Mouse (Mus musculus): ENCODE measurements at regions not wholly inside any gene's neighbourhood (a gene's known extent, or its start where the extent isn't known, plus 50 kb on each side); places are given as distances from the start of the nearest gene placed in this dataset.

DNA sequence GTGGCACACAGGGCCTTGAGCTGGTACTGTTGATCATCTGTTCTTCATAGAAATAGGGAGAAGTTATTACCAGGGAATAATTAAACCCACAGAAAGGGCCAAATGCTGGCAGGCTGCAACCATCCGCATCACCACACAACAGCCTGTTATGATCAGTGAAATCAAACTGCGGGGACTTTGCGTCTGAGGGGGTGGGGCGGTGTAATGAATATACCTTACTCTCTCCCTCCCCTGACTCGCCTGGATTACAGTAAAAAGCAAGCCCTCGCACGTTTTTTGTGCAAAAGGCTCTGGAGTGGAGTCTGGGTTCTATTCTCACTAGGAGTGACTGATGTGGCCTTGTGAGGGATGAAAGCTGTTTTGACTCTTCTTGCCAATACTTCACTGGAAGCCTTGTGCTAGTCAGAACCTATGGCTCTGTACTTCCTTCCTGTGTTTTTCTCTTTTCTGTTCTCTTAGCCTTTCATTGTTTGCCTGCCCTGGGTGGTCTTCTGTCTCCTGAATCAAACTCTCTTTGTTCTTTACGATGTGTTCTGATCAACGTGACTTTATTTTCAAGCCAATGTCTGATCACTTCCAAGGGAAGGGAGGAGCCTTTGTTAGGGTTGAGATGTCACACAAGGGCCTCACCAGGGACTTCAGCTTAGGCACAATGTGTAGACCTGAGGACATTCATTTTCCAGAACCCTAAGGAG is 172.4 kb downstream of the Dact1 start:
- no peak for DNase-seq (ENCODE audit: low spot score)

DNA sequence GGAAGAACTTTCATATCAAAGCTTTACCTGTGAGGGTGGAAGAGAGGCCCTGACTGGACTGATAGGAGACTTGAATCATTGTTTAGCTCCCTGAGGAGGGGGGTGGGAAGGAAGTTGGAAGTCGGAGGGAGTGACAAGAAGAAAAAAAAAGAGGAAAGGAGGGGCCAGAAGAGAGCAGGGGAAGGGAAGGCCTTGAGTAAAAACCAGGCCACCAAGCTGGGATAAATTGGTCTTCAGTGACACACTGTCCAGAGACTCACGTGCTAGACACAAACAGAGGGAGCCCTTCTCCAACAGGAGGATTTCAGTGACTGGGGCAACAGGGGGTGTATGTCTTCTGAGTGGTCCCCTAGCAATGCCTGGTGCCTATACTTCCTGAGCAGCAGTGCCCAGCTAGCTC is 172.9 kb downstream of the Dact1 start:
- no peak for DNase-seq (ENCODE audit: low spot score)

DNA sequence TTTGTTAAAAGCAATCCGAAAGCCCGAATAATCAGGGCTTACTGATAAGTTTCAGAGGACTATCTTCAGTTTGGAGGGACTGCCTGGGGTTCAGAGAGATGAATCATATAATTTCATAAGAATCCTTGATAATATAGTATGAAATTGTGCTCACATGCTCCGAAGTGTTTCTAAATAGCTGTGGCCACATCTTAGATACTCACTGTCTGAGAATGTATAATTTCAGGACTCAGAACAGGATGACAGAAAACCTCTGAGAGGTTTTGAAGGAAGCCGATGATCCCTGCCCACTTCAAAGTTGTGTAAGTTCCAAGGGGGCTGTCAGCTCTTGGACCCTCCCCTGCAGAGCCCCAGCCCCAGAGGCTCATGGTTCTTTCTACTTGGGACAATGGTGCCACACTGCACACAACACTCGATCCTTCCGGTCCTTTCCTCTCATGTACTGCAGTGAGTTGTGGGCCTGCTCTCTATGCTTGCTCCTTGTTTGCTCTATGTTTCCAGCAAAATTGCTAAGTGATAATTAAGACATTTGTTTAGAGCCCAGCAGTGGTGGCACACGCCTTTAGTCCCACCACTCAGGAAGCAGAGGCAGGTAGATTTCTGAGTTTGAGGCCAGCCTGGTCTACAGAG is 174.0 kb downstream of the Dact1 start:
- no peak for DNase-seq (ENCODE audit: low spot score)

DNA sequence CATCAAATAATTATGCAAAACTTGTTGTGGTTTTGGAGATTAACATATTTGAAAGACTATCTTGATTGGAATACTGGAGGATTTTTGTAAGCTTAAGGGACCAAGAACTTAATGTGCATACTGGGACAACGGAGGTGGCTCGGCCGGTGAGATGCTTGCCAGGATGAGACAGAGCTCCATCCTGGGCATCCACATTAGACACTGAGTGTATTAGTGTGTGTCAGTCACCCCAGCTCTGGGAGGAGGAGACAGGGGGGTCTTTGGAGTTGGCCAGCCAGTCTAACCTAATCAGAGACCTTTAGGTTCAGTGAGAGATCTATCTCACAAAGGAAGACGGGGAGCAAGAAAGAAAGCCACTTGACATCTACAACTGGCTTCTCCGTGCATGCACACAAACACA is 174.6 kb downstream of the Dact1 start:
- no peak for DNase-seq (ENCODE audit: low spot score)

DNA sequence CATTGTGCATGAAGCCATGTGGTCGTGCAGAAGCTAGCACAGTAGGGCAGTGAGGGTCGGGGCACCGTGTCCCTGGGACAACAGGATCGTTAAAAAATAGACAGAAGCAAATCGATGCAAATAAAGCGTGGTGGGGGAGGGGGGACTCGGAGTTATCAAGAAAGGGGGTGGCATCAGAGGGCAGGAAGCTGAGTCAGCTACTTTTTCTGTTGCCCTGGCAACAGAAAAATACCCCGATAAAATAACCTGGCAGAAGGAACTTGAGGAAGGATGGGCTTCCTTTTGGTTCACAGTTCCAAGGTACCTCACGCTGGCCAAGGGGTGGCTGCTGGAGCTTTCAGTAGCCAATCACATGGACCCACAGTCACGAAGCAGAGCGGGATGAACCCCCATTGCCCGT is 176.4 kb downstream of the Dact1 start:
- DNase-seq (ENCODE audit: low spot score) = no peak

DNA sequence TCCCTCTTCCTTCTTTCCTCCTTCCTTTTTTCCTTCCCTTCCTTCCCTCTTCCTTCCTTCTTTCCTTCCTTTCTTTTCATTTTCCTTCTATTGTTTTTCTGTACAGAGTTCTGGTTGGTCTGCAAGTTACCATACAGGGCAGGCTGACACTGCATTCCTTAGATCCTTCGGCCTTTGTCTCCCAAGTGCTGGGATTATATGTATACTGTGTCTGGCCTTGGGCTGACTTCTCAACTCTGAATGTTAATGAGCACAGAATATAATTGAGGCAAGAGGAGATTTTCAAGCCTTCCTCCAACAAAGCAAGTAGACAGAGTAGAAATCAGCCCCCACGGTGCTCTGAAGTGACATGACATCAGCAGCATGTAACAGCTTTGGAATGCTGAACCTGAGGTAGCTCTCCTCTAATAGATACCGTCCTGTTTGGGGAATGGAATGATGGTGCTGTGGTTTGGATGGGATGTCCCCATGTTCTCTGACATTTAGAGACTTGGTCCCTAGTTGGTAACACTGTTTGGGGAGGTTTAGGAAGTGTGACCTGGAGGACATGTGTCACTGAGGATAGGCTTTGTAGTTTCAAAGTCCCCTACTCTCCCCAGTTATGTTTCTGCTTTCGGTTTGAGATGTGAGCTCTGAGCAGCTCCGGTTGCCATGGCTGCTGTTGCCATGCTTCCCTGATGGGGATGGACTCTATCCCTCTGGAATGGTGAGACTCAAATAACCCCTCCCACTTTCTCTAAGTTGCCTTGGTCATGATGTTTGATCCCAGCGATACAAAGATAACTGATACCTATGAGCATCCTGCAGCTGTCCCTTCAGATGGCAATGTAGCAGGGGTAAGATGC is 178.1 kb downstream of the Dact1 start:
- DNase-seq (ENCODE audit: low spot score) = no peak

DNA sequence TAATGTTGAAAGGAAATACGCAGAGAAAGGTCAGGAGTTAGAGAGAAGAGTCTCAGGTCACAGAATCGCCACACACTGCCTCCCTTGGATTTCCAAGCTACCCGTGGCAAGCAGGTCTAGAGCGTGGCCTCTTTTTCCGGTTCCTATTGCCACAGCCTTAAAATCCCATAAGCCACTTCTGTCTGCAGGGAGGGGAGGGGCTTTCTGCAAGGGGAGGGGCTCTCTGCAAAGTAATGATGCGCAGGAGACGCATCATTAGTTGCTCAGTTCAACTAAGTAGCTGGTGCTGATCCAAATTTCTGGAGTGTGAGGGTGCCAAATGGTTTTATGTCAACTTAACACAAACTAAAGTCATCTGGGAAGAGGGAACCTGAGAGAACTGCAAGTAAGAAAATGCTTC is 179.6 kb downstream of the Dact1 start:
- DNase-seq (ENCODE audit: low spot score) = no peak

DNA sequence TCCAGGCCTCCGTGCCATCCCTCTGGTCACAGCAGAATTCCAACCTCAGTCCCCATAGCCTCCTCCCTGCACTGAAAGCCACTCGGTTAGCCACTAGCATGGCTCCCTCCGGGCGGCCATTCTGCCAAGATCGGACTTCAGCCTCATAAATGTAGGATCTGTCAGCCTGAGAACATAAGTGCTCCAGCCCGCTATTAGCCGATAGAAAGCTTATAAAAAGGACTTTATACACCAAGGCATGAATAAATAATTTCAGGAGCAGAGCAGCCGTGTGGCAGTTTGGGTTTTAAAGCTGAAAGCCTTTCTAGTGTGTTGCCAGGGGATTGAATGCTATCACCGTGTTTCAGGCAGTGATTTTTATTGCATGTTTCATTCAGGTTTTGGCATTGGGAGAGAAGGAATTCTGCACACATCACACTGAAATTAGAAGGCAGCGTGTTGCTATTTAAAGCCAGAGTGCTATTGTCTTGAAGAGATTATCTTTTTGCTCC is 185.2 kb downstream of the Dact1 start:
- no peak for DNase-seq (ENCODE audit: low spot score)

DNA sequence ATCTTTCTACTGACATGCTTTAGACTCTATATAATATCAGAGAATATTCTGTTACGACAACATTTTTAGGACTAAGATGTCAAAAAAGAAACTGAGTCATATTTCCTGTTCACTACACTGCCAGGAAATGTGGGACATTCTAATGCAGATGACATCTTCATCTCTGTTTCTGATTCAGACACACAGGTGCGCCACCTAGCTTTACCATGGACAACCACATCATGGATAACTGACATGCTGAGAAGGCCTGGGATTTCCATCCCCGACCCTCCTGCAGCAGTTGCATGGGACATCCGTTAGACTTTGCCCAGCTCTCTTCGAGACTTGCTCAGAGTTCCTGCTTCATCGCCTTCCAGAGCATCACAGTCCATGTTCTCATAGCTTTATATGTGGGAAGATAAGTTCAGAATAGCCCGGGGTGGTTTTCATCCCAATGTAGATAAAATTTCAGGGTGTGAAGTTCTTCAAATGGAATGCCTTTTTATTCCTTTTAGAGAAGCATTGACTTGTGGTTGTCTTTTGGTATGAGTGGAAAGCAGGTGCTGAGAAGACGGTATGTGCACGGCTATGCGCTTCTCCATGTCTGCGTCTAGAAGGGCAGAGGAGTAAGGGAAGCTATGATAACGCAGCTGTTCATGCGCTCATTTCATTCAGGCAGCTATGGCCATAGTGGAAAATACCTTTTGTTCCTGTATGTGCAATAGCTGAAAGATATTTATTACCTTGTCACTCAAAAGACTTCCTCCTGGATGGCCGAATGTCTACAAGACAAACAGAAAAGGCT is 188.8 kb downstream of the Dact1 start:
- DNase-seq (ENCODE audit: low spot score) = no peak

DNA sequence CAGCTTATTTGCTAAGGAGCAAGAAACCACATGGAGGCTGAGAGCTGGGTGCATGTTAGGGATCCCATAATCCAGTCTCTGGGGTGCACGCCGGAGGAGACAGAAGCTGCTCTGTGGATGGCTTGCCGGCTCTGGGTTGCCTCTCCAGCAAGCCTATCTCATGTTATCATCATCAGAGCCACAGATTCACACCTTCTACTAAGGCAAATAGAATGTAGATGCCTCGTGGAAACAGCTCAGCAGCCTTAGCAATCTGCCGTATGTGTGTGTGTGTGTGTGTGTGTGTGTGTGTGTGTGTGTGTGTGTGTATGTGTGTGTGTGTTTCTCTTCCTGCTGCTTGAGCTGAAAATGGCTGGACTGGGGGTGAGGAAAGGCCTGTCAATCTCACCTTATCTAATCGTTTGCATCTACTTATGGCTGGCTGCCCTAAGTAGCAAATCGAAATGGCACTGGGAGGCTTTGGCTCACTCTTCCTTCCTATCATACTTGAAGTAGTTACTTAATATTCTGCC is 191.7 kb downstream of the Dact1 start:
- DNase-seq (ENCODE audit: low spot score) = no peak

DNA sequence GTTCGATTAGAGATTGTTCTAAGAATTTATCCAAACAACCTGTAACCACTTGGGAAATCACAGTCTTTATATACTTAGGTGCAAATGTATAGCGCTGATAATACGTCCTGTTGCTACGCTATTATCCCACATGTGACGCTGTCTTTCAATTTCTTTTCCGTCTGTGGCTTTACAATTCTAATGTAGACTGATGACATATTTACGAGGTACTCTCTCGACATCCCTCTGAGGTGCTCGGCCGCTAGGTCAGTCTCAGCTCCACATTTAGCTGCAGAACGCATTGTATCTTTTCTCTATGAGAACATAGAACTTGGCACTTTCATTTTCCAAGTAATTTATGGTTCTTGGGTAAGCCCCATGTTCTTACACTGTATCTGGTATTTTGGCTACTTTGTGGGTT is 193.6 kb downstream of the Dact1 start:
- no peak for DNase-seq (ENCODE audit: low spot score)

DNA sequence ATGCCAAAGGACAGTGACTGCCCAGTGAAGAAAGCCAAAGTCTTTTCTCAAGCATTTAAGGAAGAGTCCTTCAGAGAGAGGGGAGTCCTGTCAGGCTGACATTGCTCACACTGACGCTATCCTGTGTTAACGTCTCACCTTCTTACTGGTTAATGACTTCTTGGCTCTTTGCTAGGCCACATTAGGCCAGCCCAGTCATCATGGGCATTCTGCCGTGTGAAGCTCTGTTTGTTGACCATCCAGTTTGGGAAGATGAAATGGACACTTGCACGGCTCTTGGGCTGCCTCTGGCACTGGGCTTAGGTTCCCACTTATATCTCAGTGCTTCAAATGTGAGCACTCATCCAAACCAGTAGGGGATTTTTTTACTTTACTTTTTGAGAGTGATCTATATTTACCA is 196.5 kb downstream of the Dact1 start:
- no peak for DNase-seq (ENCODE audit: low spot score)

DNA sequence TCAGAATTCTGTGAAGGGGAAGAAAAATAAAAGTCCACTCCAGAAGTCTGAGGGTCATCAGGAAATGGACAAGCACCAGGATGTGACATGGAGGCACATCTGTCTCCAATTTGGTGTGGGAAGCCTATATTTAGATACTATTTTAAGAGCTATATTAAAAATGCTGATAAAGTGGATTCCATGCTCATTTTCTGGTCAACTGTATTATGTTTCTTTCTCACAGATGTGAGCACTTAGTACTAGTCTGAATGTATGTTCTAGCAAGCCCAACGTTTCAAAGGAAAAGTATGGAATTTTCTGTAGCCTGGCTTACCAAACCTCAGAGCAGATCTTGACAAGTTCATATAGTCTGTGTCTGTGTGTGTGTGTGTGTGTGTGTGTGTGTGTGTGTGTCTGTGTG is 197.0 kb downstream of the Dact1 start:
- DNase-seq (ENCODE audit: low spot score) = no peak

DNA sequence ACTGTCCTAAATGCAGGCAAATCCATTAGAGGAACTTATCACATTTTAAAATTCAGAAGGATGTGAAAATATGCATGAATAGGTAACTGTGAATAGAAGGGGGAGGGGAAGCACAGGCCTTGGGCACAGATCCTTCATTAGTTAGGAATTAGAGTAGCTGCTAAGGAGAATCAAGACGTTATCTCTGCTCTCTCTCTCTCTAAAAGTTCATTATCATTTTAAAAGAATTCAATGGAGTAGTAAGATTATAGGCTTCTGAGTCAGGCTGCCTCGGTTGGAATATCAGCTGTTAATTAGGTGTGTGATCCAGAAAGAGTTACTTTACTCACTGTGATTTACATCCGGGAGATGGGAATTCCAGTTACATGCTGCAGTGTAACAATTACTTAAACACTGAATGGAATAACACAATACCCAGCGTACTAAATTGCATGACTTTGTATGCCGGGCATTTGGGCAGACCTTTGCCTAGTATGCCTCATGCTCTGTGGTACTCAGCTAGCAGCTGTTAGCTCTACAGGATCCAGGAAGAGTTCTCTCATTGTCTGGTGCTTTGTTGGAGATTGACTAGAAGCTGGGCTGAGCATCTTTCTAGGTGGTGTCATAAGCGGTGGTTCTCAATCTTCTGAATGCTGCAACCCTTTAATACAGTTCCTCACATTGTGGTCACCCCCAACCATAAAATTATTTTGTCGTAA is 203.4 kb downstream of the Dact1 start:
- no peak for DNase-seq (ENCODE audit: low spot score)

DNA sequence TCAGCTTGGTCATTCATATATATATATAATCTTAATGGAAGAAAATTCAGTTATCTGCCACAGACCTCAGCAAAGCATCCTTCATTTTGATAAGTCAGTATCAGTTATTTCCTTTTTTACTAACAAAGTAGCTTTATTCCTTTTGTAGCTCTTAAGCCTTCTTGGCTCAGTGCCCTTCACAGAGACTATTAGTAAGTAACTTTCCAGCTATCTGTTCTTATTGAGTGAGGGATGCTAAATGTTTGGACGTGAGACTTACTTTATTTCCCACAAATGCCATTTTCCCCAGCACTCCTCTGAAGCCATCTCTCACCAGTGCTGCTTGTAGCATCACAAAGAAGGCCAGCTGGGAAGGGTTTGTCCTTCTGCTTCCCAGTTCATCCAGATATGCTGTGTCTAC is 209.8 kb downstream of the Dact1 start:
- DNase-seq (ENCODE audit: low spot score) = no peak

DNA sequence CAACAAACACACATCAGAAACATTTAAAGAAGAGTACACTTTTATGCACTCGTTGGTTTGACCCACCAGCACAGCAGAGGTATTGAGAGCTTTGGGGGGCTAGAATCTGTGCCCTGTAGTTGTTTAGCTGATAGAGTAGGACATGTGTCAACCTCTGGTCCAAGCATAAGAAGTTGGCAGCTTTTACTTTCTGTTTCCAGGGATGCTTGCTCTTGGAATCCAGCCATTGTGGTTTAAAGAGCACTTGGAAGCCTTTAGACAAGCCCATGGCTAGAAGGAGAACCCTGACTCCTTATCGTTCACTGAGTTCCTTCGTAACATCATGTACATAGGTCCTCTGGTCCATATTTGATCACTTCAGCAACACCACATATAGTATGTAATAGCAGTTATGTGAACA is 212.3 kb downstream of the Dact1 start:
- DNase-seq (ENCODE audit: low spot score) = no peak

DNA sequence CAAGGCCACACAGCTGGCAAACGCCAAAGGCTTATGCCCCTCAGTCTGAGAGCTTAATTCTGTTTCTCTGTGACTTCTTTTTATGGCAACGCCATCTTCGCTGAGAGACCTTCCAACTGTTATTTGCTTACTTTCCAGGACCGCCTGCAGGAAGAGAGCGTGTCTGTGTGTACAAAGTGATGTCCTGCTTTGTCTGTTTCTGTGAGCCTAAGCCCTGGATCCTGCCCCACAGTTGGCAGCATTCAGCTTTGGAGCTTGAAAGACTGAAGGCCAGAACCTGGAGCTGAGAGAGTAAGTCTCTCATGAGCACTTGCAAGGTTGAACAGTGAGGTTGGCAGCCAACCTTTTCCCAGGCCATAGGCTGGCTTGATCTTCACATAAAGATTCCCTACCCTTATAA is 212.8 kb downstream of the Dact1 start:
- DNase-seq (ENCODE audit: low spot score) = no peak

DNA sequence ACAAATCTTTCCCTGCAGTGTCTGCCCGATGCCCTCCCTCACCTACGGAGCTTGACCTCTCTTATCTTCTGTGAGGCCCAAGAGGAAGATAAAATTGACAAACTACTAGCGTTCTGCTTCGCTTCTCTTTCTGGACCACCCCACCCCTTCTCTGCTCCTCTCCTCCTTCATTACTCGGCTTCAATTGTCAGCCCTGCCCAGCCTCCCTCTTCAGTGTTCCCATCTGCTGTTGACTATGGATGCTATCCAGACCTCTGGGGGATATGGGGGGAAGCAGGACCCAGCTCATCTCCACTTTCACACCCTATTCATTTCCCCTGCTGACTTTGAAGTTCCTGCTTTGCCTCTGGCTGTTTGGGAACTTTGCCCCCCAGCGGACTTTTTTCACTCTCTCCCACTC is 214.5 kb downstream of the Dact1 start:
- DNase-seq (ENCODE audit: low spot score) = no peak

DNA sequence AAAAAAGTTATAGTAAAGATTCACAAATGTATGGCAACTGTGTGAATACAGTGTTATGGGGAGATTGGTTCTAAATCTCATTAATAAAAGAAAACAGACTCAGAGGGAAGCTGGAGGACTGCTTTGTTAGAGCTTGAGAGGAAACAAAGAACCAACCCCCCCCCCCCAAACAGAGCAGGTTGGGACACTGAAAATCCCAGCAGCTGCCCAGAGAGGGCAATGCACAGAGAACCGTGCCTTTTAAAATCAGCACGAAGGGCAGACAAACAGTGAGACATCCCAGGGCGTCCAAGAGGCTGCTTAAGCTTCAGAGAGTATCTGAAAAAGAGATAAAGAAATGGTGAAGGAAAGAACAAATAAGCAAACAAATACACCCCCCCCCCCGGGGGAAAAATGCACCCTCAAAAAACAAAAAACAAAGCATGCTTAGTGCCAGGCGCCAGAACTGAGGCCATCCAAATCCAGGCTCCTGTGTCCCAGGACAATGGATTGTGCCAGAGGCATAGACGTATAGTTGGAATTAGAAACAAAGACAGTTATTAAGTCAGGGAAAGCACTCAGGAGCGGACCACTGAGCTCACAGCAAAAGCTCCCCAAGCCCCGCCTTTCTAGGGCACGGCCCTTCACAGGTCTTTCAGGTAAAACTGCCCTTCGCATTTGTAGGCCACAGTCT is 215.7 kb downstream of the Dact1 start:
- no peak for DNase-seq (ENCODE audit: low spot score)

DNA sequence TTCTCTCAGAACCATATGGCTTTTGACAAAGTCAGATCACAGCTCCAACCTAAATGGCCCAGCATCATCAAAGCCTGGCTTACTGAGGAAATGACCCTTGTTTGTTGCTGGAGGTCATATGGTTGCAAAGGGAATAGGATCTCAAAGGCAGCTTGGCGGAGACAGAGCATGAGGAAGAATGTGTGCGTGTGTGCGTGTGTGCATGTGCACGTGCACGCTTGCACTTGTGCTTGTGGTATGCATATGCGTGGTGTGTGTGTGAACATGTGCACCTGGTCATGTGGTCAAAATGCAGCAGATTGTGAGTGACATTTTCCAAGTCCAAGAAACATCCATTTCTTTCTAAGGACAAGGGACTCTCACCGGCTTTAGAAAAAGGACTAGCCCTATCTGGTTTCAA is 216.9 kb downstream of the Dact1 start:
- DNase-seq (ENCODE audit: low spot score) = no peak

DNA sequence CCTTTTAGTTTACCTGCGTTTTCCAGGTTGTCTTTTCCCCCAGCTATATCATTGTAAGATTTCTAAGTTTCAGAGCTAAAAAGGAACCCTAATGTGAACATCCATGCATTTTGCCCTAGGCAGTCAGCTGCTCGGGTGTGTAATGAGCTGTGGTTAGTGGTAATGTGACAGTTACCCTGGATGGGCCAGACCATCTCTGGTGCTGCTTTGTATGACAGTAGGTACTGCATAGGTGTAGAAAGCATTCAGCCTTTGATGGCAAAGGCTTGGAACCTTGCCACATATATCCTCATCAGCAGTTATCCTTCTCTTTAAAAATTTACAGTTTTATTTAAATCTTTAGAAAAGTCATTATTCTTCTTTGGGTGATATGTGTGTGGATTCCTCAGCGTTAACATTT is 222.5 kb downstream of the Dact1 start:
- no peak for DNase-seq (ENCODE audit: low spot score)
